In the genomic region with DNA sequence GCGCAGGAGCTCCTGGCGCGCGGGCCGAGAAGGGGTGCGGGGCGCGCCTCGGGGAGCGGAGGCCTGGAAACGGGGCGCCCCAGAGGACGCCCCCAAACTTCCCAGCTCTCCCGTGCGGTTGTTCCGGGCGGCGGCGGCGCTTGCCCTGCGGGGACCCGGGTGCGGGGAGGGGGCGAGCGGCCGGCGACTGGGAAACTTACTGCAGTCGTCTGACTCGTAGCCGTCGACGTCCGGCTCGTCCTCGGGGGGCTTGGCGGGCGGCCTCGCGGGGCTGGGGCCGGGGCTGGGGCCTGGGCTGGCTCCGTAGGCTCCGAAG, we compare ENCODE assay signal across 8 mouse cellular contexts. TPM values are rescaled to one million over a fixed set of nuclear protein-coding genes. Genes with fewer than 3 reads are reported as not detected.
DNase-seq lines count a peak whose midpoint lies in the region; ATAC-seq lines count a peak whose summit lies in the region.

No protein-coding gene starts in this region.

- H3K27me3 ChIP-seq in neural tube, embryonic 11.5 days (ENCODE audit: control insufficient read depth, insufficient read depth, low read length): peaks cover 39% of the 10 kb centered on the region
- peaks cover 92% of the 10 kb centered on the region for H3K27me3 ChIP-seq in limb, embryonic 13.5 days
- H3K27me3 ChIP-seq in stomach, embryonic 16.5 days (ENCODE audit: control insufficient read depth, insufficient read depth, low read length): peaks cover 28% of the 10 kb centered on the region

- H3K9ac ChIP-seq in neural tube, embryonic 11.5 days (ENCODE audit: low read length): peak overlapping the region; percentile 51
- H3K9ac ChIP-seq in limb, embryonic 13.5 days: peak overlapping the region; percentile 67
- H3K9ac ChIP-seq in stomach, embryonic 16.5 days (ENCODE audit: low read length): peak overlapping the region; percentile 74

- H3K4me2 ChIP-seq in neural tube, embryonic 11.5 days (ENCODE audit: low read depth): peak overlapping the region; percentile 44
- peak overlapping the region; percentile 74 for H3K4me2 ChIP-seq in limb, embryonic 13.5 days (replicated peaks)
- H3K4me2 ChIP-seq in stomach, embryonic 16.5 days (ENCODE audit: low read depth, low read length): peak overlapping the region; percentile 73

- WGBS in neural tube, embryonic 11.5 days: 0% methylated on average over 10 of the region's 42 CpGs
- under 1% methylated on average over 36 of the region's 42 CpGs for WGBS in limb, embryonic 13.5 days
- WGBS in stomach, embryonic 16.5 days: 2% methylated on average over 42 of the region's 42 CpGs

- peak; percentile 55 for DNase-seq in adrenal gland, postnatal 10 days
- no peak for DNase-seq in adrenal gland, postnatal 36 days
- DNase-seq in neural tube, embryonic 11.5 days (ENCODE audit: low spot score): no peak
- DNase-seq in neural tube, embryonic 10.5 days (ENCODE audit: extremely low spot score, low spot score): no peak
- no peak for DNase-seq in right cerebral cortex, postnatal 36 days (ENCODE audit: low spot score in 2 of 2)
- no peak for DNase-seq in frontal cortex, postnatal 36 days (ENCODE audit: low spot score in 2 of 2)

- no peak overlapping the region for H3K27ac ChIP-seq in neural tube, embryonic 11.5 days (ENCODE audit: low read depth, low read length)
- no peak overlapping the region for H3K27ac ChIP-seq in limb, embryonic 13.5 days
- no peak overlapping the region for H3K27ac ChIP-seq in stomach, embryonic 16.5 days (ENCODE audit: low read length)

- peaks cover 3% of the 10 kb centered on the region for H3K4me1 ChIP-seq in neural tube, embryonic 11.5 days (ENCODE audit: control insufficient read depth, insufficient read depth, low read length)
- H3K4me1 ChIP-seq in limb, embryonic 13.5 days: 0 out of 2 replicates have a peak, but pooled peaks cover 9% of the 10 kb centered on the region
- peaks cover 7% of the 10 kb centered on the region; the same call in 1 of the 2 replicates for H3K4me1 ChIP-seq in stomach, embryonic 16.5 days (ENCODE audit: control insufficient read depth, insufficient read depth, low read length)

- H3K9me3 ChIP-seq in neural tube, embryonic 11.5 days (ENCODE audit: control insufficient read depth, low read length): no peaks in the 10 kb centered on the region
- H3K9me3 ChIP-seq in limb, embryonic 13.5 days: no peaks in the 10 kb centered on the region
- H3K9me3 ChIP-seq in stomach, embryonic 16.5 days (replicated peaks; ENCODE audit: control insufficient read depth, low read length): no peaks in the 10 kb centered on the region

- H3K4me3 ChIP-seq in neural tube, embryonic 11.5 days (ENCODE audit: low read depth, low read length): peak overlapping the region; percentile 39
- H3K4me3 ChIP-seq in limb, embryonic 13.5 days: peak overlapping the region; percentile 55
- peak overlapping the region; percentile 55 for H3K4me3 ChIP-seq in stomach, embryonic 16.5 days (replicated peaks; ENCODE audit: low read length)

- ATAC-seq in neural tube, embryonic 11.5 days (ENCODE audit: insufficient read depth, low FRiP score, low TSS enrichment): no peak
- ATAC-seq in limb, embryonic 13.5 days (ENCODE audit: low FRiP score, low read depth): no peak
- ATAC-seq in stomach, embryonic 16.5 days (ENCODE audit: insufficient read depth, low FRiP score): 0 out of 2 replicates have a peak, but pooled peaks have one; percentile 8

- no peaks in the 10 kb centered on the region for H3K36me3 ChIP-seq in neural tube, embryonic 11.5 days (ENCODE audit: control insufficient read depth, insufficient read depth, low read length)
- no peaks in the 10 kb centered on the region for H3K36me3 ChIP-seq in limb, embryonic 13.5 days
- H3K36me3 ChIP-seq in stomach, embryonic 16.5 days (ENCODE audit: control insufficient read depth, insufficient read depth, low read length): no peaks in the 10 kb centered on the region

RNA-seq across cellular contexts. Expression of a gene that starts 0.6 kb away (rescaled TPM):
- total RNA-seq in adrenal gland, postnatal 10 days (2021): 10 to 100 TPM; 13.6 to 20.3 TPM
- total RNA-seq in adrenal gland, postnatal 36 days (2021): 10 to 100 TPM; 14.1 to 17.5 TPM
- 0.23 and 0.26 TPM in 2 replicates for polyA plus RNA-seq in neural tube, embryonic 11.5 days (2014; fragmentation: Nextera tagmentation; extraction: Ambion mirVana)
- polyA plus RNA-seq in limb, embryonic 13.5 days (2015; fragmentation: Nextera tagmentation; extraction: Ambion mirVana): 1.0 and 1.3 TPM in 2 replicates
- polyA plus RNA-seq in stomach, embryonic 16.5 days (2015; fragmentation: Nextera tagmentation; extraction: Ambion mirVana): 1.2 TPM in 2 replicates
